Mouse (Mus musculus) liver, adult (tissue): ENCODE measurements around the gene Kcnc4.

Source experiments
- GATA4 ChIP-seq: IDR thresholded peaks from 2 replicates; pipeline ENCODE4 v1.6.1; 2014; ENCODE audit warnings: mild to moderate bottlenecking, low read length; ENCODE audit not compliant: insufficient replicate concordance

Kcnc4 gene

GRCm38 (mm10) chr3:107424258-107425041 lies 34.9 kb downstream of the Kcnc4 start:
- no peak for TF ChIP-seq GATA4

GRCm38 (mm10) chr3:107420156-107420555 lies 39.2 kb downstream of the Kcnc4 start:
- TF ChIP-seq GATA4, result no peak

DNA sequence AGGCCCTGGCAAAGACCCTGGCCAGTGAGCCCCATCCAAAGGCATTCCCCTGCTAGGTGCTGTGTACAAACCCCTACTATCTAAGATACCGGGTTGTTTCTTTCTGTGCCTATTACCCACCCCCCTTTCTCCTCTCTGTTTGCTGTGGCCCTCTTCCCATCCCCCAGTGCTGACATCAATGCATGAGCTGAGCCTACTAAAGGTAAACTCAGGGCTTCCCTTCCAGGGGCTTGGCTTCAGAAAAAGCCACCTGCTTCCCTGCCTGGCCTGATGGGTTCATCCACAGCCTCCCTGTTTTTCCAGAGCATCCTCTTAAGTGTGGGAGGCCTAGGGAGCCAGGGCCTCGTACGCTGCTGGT lies 42.1 kb downstream of the Kcnc4 start:
- TF ChIP-seq GATA4, result no peak

DNA sequence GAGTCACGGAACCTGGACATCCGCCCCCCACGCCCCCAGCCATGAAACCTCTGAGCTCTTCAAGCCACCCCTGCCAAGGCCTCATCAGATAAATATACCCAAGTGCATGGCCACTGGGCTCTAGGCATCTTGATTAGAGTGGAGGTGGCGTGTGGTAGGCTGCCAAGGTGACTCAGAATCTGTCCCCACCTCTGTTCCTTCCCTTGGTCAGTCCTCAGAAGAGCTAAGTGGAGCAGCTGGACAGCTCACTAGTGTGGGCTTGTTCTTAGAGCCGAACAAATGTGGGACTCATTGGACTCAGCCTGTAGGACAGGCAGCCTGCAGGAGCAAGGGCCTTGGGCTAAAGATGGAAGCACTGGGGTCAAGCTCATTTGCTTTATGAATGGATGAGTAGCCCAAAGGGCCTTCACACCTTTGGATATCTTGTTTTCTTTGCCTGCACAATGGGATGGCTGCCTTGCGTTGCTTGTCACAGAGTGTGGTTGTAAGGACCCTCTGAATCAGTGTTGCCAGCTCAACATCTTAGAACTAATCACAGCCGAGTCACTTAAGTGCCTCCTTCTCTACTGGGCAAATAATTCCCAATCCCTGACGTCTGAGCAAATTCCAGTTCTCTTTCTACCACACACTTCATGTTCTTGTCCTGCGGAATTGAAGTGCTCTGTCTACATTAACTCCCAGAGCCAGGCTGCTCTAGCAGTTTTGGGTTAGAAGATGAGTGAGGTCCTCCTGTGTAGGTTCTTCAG lies 42.6 kb downstream of the Kcnc4 start:
- TF ChIP-seq GATA4, result no peak

GRCm38 (mm10) chr3:107413093-107413492 lies 46.3 kb downstream of the Kcnc4 start:
- no peak for TF ChIP-seq GATA4

DNA sequence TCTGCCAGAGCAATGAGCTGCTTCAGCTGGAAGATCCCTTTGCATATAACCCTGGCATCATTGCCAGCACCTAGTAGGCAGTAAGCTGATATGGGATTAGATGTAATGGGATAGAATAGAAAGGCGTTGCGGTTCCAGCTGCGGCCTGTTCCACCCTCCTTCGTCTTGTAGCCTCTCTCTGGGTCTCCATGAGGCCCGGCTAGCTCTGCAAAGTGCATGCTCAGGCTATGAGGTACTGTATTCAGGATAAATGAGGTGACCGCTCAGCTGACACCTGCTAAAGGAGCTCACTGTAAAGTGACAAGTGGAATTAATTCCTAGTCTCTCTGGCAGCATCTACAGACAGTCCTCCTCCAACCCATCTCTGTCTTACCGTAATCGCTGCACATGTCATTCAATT lies 46.8 kb downstream of the Kcnc4 start:
- TF ChIP-seq GATA4, result no peak

DNA sequence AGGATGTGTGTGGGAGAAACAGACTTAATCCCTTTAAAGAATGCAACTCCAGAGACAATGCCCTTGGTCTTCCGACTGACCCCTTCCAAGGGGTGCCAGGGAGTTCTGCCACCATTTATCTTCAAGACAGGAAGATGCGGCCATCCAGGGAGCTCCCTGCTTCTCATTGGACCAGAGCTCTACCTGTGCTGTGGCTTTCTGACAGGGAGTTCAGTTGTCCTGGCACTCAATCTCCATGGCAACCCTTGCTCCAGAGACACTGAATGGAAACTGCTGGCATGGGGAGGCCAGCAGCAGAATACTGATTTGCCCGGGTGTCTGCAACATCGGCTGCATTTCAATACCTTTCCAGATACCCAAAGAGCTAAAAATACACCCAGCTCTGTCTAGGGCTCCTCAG lies 47.7 kb downstream of the Kcnc4 start:
- TF ChIP-seq GATA4, result no peak

GRCm38 (mm10) chr3:107401401-107401800 lies 58.0 kb downstream of the Kcnc4 start:
- no peak for TF ChIP-seq GATA4

DNA sequence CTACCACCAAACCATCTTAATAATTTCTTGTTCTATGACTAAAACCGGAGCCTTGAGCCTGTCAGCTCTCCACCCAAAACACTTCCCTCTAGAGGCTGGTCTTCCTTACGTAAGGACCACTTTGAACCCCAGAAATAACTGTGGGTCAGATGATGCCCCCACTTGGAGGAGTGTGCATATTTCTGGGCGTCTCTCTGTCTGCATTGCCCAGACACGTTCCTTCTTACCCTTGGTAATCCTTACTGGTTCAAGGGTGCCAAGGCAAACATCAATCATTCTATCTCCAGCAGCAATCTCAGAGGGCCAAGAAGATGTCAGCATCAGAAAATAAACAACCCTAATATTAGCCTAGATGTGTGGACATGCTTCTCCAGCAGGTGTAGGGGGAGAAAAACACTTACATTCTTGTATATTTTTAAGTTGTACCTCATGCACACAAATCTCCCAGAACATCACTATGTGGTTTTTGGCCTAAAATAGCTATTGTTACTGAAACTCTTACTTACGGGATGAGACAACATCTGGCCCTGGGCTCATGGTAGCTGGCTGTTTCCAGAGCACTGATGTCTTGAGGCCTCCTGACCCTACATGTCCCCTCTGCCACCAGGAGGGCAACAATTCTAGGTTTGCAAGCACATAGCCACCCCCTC lies 59.2 kb downstream of the Kcnc4 start:
- TF ChIP-seq GATA4, result no peak

- no peak for TF ChIP-seq GATA4
Measured at GRCm38 (mm10) chr3:107391198-107391597, 68.2 kb downstream of the Kcnc4 start.
